Mouse (Mus musculus) thymus, postnatal 14 days (tissue): Measurements from ENCODE around the gene Selenom.

ENCODE experiments used
- DNase-seq: peaks from one replicate; pipeline ENCODE4 v3.0.0; 2021

The Selenom gene

DNA sequence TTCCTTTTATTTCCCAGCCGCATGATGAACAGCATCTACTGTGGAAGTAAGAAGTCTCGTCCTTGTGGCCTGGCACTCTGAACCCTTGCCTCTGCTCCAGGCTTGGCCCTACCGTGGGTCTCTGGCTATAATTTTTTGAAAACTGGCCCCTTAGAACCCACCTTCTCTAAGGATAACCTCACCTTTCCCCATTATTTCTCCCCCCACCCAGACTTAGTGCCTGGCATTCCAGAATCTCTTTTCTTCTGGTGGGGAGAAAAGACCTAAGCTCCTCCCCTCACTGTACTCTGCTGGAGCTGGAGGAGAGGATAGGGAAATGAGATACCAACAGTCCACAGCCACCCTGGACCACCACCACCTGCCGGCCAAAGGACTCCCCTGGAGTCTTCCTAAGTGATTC lies 732 bp downstream of the Selenom start:
- DNase-seq, result no peak

DNA sequence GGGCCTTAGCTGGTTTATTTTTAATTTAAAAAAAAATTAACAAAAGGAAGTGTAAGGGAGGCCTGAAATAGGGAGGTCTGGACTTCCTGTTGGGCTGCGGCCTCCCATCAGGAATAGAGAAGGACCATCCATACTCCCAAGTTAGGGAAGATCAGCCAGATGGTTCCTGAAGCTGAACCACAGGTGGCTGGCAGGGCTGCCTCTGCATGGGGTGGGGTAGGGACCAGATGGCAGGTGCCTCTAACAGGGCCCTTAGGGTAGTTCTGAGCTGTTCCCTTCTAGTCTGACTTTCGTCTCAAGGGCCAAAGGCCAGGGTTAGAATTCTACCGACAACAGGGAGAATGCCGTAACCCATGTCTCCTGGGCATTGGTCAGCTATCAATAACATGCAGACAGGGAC lies 1.2 kb downstream of the Selenom start:
- DNase-seq, result no peak

DNA sequence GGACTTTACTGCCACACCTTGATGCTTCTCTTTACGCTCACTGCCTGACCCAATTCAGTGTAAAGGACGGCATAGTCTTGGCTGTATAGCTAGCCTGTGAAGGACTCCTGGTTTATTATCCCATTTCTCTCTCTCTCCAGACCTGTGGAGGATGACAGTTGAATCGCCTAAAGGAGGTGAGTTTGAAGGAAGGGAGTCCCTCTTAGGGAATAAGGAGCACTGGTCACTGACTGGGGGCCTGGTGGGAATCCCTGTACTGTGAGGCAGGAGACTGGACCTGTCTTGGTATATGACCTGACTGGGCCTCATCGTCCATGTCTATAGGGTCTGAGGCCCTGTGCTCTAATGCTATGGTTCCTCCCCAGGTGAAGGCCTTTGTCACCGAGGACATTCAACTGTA lies 1.6 kb downstream of the Selenom start:
- no peak for DNase-seq

DNA sequence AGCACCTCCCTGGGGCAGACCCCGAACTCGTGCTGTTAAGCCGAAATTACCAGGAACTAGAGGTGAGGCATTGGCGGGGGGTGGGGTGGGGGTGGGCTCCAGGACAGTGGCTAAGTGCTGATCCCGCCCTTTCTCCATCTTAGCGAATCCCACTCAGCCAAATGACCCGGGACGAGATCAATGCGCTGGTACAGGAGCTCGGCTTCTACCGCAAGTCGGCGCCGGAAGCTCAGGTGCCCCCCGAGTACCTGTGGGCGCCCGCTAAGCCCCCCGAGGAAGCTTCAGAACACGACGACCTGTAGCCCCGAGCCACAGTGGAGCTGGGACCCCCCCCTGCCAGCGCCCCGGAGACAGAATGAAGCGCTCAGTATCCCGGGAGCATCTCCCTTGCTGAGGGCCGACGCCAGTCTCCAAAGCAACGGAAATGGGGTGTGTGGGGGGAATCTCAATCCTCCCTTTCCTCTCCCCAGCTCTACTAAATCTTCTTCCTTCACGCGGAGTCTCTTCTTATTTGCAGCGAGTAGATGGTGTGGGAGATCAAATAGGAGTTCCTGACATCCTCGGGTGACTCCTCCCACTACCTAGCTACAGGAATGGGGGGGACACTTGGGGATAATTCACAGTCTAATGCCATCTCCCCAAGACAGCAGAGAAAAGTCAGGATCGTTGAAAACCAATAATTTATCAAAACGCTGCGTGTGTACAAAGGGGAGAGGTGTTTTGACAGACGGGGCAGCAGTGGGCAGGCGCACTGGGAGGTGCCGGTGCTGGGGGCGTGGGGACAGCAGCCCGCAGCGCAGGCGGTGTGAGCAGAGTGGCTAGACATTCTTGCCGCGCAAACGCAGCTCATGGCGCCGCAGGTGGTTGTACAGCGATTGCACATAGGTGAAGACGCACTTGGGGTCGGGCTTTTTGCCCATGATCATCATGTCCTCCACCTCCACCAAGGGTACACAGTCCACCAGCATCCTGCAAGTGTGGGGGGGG lies 2.7 kb downstream of the Selenom start:
- peak; percentile 36 for DNase-seq

DNA sequence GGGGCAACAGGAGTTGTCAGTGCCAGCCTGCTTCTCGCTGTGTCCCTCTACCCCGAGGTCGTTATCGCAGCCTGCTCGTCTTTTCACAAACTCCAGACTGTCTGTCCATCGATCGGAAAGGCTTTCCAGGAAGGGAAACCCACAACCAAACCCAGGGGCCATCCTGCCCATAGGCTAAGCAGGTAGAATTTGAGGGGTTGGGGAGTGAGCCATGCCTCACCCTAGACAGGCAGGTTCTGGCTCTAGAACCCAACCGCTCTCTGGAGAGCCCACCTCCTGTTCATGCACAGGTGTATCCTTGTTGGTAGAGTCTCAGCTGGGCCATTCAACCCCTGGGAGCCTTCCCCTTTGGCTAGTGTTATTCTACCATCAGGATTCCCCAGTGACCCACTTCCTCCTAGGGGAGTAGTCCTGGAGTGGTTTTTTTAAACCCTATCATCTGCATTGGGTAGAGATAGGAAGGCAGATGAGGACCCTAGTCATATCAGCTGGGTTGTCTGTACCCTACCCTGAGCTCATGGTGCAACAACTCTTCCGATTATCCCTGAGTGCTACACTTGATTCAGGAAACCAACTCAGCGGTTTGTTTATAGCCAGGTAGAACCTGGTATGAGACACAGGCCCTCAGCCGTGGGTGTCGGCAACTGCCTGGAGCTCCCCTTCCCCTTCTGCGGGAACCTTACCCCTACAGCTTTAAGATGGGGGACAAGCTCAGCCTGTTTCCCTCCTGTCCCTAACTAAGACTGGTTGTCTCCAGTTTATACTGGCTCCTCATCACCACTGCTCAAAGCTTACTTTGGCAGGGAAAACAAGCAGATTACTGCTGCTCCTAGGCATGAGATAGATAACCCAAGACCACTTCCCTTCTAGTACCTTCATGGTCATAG lies 3.6 kb downstream of the Selenom start:
- DNase-seq, result no peak

DNA sequence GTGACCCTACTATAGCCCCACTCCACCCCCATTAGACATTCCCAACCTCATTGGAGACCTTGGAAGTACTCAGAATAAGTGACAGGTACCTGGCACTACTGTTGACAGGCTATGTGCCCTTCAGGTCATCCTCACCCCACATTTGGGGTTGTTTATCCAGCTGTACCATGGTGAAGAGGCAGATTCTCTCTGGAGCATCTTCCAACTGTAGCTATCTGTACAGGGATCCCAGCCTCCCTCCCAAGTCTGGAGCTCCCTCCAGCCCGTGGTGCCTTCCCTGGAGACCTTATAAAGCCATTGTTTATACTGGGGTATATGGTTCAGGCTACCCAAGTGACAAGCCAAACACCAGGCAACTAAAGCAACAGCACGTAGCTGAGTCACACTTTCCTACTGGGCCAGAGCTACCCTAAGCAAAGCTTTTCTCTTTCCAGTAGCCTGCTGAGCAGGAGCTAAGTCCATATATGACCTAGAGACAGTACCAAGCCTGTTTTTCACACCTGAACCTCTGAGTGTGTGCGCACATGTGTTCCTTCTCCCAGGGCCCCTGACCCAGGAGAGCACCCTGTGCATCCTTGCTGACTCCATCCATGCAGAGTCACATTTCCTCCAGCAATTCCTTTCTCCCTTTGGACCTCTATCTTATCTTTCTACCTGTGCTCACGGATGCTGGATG lies 4.7 kb downstream of the Selenom start:
- DNase-seq, result no peak

DNA sequence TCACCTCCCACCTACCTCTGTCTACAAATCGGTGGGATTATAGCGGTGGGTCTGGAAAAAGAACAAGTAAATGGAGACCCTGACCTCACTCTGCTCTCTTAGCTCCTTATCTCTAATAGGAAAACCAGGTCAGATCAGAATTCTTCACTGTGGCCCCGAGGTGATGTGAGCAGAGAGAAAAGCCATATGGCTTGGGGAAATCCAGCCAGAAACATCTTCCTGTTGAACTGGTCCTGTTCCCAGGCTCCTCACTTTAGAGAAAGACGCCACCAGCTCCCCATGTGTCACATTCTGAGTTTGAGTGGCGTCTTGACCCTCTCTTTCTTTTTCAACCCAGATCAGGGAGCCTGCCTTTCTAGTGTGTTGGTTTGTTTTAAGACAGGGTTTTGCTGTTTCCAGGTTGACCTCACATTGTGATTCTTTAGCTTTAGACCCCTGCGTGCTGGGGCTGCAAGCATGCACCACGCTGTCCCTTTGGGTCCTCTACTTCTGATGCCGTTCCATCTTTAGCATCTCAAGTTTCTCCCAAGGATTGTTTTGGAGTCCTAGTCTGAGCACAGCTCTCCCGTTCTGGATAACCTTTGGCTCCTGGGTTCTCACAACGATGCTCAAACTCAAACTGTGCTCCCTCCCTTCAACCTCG lies 5.4 kb downstream of the Selenom start:
- no peak for DNase-seq

DNA sequence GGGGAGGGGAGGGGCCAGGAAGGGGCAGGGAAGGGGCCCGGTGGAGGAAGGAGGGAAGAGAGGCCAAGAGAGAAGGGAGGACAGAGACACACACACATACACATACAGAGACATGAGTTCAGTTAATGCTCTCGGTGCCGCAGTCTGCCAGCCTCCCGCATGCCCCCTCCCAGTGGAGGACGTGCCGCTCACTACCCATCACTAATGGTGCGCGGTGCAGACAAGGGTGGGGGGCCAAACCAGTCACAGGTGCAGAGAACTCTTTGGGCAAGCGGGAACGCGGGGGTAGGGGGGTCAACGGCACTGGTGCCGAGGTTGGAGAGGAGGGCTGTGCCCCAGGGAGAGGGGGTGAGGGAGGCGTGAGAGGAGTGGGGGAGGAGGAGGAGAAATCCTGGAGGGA lies 6.4 kb downstream of the Selenom start:
- DNase-seq, result no peak

DNA sequence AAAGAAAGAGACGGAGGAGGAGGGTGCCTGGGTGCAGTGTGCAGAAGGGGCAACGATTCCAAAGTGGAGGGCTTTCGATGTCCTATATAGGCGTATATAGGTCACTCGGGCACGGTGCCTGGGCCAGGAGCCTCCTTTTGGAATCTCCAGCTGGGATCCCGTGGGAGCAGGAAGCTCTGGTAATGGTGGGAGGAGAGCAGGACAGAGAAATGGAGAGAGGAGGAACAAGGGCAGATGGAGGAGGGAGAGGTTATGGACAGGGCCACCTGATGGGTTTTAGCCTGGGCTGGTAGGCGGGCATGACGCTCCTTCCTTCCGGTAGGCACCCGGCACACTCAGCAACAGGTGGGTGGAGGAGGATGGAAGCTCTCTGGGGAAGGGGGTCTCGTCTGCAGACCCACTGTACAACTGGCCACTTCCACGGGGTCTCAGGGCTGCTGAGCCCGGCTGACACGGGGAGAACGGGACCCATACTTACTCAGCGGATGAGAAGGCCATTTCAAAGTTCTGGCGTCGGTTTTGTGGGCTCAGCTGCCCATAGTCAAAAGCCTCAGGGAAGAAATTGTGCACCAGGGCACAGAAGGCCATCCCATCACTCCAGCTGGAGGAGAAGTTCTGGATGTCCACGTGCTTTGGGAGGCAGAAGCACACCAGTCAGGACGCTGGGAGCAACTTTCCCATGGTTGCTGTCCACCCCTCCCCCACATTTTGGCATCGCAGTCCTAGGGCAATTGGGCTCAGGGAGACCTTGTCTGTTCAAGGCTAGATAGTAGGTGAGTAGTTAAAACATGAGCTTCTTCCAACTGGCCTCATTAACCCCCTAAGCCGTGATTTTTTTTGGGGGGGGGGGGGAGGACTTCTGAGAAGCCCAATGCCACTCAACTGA lies 7.1 kb downstream of the Selenom start:
- DNase-seq, result no peak

DNA sequence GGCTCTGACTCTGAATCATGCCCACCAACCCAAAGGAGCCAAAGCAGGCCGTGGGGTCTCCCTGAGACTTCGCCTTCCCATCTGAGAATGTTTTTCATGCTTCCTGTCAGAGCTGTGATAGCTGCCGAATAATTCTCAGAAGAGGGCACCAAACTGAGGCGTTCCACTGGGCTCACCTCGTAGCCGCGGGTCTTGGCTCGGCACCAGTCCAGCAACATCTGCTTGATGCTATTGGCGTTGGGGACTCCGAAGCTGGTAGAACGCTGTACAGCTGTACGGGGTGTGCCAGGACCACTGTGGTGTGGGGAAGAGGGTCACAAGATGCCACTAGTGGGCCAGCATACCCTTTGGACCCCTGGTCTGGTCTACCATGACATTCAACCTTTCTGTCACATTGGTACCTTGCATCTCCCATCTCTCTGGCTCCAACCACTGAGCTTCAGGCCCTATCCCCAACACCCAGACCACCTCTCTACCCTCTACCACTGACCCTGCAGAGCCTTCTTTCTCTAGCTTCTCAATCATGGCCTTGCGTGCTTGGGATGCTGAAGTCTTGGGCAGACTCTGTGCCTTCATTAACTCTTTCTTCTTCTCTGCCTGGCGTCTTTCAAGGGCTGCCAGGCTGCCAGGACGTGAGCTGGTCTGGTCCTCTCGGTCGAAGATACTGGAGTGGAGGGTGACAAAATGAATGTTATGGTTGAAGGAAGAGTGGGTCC lies 8.0 kb downstream of the Selenom start:
- no peak for DNase-seq

DNA sequence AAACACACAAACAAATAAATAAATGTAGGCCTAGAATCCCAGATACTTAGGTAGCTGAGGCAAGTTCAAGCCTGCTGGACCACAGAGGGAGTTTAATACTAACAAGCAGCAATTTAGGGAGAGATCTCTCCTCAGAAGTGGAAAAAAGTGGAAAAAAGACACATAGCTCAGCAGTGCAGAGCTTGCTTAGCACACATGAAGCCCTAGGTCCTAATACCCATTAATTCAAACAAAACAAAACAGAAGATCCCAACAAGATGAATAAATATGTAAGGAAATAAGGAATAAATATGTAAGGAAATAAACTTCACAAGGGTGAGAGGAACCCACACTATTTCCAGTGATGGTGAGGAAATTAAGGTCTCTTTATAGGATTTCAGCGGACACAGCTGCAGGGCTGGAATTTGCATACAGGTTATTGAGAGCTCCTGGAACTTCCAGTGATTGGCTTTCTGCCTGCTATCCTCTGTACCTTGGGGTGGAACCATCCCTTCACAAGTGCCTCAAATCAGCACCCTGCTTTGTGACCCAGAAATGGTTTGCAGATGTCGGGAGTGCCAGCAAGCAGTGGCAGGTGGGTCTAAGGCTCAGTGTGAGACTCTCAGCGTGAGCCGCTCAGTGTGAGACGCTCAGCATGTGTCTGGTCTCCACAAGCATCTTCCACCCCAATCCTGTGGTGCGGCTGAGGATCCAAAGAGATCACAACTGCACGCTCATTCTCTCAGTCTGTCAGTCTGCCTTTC lies 9.5 kb downstream of the Selenom start:
- no peak for DNase-seq

DNA sequence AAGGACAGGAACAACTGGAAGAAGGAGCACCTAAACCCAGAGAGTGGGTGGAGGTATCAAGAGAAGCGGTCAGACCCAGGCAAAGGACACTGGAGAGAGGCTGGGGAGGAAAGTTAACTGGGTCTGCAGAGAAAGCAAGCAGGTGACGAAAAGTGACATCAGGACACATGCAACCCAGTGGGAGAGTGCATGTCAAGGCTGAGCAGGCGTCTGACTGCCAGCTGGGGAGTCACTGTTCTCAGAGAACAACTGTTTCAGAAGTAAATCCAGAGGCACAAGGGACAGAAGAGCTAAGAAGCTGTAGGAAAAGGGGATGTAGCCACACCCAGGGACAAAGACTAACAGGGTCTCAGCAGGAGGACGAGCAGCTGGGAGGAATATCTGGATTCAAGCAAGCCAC lies 11.1 kb downstream of the Selenom start:
- no peak for DNase-seq

DNA sequence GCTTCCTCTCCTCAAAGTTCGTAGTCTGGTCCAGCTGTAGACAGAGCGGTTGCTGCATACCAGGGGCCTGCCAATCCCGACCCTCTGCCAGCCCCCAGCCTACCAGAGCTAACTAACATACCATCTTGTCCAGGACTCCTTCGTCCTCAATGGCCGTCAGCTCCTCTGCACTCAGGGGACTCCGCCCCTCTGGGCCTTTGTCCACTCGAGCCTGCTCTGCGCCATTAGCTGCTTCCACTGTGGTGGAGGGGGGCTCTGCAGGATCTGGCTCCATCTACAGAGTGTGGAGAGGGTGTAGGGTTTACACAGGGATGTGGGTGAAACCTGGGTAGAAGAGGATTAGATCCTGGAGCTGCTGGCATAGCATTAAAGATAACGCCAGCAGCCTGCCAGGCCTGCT lies 11.7 kb downstream of the Selenom start:
- DNase-seq, result no peak

DNA sequence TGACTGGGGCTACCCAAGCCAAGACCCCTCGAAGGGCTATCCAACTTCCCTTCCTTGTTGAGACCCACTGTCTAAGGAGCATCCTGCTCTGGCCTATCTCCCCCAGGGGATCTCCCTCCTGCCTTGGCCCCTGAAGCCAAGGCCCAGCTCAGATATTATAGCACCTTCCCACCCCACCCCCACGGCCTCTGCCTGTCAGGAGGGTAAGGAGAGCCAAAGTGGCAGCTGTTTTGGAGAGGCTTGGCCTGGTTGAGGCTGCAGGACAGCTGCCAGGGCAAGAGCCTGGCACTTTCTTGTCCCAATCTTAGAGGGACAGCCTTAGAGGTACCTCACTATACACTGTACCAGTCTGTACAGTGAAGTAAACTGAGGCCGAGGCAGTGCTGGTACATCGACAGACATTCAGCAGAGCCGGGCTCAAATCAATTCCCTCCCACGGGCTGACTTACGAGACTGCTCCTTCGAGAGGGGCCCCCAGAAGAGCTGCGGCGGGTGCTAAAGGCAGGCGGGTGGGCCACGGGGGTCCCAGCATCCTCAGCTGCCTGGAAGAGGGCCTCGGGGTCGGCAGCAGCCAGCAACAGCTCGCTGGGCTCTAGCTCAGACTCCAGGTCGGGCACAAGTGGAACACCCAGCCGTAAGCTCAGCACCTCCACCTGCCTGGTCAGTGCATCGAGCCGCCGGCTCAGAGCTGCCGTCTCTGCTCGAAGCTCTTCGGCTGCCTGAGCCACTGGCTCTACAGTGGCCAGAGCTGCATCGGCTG lies 12.7 kb downstream of the Selenom start:
- DNase-seq, result no peak

DNA sequence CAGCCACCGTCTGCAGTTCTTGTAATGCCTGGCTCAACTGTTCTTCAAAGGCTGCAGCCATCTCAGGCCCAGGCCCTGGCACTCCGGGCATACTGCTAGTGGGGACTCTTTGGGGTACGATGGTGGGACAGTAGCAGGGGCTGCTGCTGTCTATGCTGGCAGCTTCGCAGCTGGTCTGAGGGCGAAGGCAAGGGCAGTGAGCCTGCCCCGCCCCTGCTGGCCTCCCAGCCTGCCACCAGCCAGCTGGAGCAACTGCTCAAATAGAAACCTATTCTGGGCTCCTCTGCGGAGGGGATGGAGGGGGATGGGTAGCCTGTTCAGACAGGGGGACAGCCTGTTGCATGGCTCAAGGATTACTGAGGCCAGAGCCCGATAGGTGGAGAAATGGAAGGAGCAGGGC lies 13.3 kb downstream of the Selenom start:
- no peak for DNase-seq

DNA sequence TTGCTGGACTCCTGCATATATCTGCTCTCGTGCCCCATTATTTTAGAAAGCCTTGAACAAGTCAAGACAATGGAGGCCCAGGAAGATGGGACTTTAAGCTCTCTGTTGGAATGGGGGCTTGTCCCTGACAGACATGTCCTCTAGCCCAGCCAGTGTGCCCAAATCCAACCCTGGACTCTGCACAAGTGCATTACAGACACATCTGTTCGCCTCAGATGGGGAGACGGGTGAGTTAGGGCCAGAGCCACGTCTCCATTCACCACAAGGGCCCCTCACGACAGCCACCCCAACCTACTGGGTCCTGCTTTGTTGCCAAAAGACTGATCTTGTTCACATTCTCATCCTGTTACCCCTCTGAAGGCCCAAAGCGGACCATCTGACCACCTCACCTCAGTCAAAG lies 13.7 kb downstream of the Selenom start:
- no peak for DNase-seq

DNA sequence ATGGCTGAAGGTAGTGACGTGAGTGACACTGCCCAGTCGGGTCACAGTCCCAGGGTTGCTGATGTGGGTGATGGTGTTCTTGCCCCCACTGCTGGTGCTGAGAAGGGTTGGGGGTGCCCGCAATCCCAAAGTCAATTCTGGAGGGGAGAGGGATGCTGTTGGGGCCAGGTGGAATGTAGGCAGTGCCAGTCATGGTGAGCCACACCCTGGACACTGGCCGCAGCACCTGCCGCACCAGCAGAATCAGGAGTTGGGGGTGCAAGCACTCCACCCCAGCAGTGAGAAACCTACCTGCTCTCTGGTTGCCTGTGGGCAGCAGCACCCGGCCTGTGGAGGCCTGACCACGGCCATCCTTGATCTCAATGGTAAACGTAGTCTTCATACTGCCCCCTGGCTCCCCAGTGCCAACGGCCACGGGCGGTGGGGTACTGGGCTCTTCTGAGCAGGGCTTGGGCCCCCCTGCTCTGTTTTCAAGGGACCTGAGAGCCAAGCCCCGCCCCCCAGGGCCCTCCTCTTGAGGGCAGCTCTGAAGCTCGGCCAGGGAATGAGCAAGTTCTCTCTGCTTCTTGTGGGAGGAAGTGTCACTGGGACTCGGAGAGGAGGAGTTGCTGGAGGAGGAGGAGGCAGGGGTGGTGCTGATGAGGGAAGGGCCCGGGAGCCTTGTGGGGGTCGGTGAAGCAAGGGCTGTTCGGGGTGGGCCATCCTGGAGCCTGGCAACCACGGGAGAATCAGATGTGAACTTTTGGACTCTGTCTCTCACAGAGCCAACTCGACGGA lies 15.2 kb downstream of the Selenom start:
- DNase-seq, result no peak

DNA sequence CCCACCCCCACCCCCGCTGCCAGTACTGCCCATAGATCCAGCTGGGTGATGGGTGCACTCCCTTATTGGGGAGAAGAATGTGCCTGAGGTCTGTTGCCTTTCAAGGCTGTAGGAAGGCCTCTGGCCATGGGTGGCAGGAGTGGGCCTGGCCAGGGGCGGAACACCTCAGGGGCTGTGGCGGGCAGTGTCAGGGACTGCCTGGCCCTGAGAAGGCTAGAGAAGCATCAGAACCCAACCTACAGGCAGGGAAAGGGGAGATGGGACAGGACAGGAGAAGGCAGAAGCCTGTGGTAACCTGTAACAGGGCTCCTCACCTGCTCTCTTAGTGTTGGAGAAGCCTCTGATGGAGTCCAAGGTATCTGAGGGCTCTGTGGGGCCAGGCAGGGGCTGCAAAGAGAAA lies 16.2 kb downstream of the Selenom start:
- DNase-seq, result no peak

DNA sequence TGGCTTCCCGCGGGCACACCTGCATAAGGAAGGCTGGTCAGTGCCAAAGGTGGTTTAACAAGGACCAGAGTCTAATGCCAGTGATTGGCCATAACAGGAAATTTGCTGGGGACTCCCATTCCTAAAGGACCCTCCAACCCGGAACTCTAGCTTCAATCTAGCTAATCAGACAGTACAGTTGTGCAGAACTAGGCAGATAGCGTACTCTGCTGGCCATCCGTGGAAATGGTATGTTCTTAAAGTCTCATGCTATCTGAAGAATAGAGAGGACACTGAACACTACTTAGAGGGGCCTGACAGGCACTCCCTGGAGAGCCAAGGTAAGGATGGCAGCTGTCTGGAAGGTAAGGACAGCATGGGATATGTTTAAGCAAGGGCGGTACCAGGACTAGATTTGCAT lies 17.1 kb downstream of the Selenom start:
- no peak for DNase-seq
